Mouse (Mus musculus): ENCODE measurements around the gene Hist1h2bf.
"Not testable (repeated sequence)": the region's sequence is repeated elsewhere in the genome, so short reads cannot be mapped to it uniquely, and the experiment has no call there.

Hist1h2bf gene

DNA sequence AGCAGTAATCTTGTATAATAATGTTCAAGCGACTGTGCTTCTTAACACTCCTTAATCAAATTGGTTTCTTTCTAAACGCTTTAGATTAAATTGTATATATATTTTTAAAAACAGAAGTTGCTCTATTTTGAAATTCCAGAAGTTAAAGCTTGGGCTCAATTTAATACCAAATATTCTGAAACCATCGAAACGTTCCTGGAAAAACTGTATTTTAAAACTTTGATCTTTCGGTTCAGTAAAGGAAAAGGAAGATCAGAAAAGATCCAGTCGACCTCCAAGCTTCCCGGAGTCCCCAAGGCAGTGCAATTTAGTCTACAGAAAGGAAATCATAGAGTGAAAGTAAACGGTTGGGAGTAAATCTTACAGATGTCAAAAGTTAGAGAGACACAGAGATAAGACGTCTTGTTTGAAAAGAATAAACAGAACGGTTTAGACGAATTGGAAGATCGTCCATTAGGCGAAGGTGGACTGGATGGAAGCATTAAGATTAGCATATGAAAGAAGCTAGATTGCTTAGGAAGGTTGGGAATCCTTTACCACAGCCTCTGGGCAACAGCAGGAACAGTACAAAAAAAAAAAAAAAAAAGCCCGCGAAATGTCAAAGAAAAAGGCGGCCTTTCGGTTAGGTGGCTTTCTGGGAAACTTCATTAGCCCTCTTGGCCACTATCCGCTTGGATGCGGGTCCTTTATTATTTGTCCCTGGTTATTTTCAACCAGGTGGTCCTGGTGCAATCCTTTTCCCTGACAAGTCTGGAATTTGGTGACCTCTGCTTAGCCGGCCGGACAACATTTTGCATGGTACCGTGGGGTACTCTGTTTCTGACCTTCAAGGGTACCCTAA, 12.3 kb upstream of the Hist1h2bf start:
- DNase-seq = no peak

DNA sequence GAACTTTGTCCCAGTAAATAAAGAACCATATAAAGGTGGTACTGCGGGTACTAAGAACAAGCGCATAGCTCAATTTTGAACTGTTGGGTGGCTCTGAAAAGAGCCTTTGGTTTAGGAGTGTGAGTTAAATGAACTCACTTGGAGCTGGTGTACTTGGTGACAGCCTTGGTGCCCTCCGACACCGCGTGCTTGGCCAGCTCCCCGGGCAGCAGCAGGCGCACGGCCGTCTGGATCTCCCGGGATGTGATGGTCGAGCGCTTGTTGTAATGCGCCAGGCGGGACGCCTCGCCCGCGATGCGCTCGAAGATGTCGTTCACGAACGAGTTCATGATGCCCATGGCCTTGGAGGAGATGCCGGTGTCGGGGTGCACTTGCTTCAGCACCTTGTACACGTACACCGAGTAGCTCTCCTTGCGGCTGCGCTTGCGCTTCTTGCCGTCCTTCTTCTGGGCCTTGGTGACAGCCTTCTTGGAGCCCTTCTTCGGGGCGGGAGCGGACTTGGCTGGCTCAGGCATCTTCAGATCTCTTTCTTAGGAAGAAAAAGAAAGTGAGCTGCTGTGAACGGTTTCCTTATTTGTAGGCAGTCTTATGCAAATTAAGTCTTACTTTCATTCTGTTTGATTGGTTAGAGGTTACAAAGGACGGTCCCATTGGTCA, 11.6 kb upstream of the Hist1h2bf start:
- DNase-seq = peak; percentile 68

DNA sequence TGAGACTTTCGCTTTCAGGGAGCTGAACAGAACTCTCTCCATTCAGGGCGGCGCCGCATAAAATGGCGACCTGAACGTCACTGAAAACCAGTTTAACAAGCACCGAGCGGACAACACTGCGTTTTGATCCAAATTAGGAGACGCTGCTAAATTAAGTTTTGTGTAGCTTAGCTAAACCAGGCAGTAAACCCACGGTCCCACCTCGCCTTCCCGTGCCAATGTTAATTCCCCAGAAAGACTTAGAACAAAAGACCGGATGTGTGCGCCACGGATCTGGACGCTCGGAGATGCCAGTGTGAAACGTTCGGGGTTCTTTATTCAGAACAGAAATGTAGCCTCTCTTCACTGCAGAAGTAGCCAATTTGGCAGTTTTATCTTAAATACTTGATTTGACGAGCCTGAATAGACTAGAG, 11.0 kb upstream of the Hist1h2bf start:
- peak; percentile 81 for DNase-seq

DNA sequence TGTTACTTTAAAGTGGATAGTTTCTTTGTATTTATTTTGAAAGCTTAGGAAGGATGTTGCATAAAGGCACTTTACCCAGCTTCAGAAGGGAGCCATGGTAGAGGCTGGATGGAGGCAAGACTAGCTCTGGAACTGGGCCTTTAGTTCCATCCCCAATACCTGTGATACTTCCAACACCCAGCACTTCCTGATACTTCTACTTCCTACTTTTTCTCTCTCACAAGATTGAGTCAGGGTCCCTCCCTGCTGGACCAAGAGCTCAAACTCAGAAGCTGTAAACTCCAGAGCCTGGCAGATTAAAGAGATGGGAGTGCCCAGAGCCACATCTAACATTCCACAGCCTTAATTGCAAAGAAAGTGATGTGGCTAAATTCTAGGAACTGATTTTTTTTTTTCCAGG, 10.3 kb upstream of the Hist1h2bf start:
- DNase-seq = no peak

DNA sequence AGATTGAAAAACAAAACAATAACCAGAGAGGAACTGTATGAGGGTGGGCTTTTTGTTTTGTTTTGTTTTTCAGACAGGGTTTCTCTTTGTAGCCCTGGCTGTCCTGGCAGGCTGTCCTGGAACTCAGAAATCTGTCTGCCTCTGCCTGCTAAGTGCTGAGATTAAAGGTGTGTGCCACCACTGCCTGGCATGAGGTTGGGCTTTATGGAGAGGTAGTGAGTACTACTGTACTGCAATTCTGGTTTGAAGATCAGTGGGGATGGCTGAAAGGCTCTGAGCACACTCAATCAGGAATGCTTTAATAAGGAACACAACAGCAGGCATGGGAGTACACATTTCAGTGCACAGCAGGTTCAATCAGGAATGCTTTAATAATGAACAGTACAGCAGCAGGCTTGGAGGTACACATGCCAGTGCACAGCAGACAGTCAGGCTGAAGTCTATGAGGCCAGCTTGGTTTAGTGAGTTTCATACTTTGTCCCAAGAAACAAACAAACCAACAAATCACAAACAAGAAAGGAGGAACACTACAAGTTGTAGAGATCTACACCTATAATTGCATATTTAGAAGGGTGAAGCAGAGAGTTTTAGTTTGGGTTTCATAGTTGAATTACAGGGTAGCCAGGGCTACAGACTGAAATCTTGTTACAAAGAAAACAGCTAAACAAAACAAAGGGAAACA, 9.5 kb upstream of the Hist1h2bf start:
- no peak for DNase-seq

DNA sequence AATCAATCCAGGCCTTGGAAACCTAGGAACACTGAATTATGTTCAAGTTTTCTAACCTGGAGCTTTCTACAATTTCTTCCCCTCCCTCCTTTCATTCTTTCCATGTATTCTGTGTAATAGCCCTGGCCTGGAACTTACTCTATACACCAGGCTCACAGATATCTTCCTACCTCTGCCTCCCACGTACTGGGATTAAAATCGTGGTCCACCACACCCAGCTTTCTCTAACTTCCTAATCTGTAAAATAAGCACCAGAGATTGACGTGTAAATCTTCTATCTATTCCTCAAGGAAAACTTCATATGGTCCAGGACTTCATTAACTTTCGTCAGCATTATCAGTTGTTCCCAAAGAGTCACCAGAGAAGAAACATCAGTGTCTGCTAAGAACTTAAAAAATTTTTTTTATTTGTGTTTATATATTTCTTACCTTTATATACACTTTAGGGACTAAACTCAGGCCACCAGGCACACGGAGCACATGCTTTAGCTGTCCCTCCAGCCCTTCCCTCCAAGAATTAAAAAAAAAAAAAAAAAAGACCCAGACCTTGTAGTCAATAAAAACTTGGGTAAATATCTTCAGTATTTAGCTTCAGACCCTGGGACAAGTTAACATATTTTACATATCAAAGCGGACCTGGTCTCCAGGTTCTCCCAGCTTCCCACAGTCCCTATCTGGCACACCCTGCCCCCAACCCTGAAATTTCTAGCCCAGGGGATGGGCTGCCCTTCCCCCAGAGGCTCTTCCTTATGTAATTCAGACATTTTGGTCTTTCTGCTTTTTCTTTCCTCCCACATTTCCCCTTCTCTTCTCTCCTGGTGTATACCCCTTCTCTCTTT, 8.4 kb upstream of the Hist1h2bf start:
- no peak for DNase-seq

DNA sequence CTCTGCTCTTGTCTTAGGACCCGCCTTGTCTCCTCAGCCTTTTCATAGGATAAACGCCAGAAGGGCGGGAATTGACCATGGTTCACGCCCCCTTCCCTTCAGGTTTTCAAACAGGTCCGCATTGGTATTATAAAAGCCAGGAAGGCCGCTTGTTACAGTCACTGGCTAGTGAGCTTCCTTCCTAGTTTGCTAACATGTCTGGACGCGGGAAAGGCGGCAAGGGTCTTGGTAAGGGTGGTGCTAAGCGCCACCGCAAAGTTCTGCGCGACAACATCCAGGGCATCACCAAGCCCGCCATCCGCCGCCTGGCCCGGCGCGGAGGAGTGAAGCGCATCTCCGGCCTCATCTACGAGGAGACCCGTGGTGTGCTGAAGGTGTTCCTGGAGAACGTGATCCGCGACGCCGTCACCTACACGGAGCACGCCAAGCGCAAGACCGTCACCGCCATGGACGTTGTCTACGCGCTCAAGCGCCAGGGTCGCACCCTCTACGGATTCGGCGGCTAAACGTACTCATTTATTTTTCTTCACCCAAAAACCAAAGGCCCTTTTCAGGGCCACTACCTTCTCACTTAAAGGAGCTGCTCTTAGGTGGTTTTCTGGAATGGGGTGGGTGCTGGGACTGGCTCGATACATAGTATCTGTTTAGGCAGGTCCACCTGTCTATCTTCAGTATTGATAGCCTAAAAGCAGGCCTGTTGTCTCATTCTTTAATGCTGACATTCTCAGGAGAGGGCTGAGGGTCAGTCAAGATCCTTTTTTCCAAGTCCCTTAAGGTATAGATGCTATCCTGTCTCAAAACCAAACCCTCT, 7.6 kb upstream of the Hist1h2bf start, which contains the start of gene Hist1h4d:
Hist1h4d (plus strand) TSS at position 191 of the 811 bp plus-strand sequence.
- peak; percentile 94 for DNase-seq

DNA sequence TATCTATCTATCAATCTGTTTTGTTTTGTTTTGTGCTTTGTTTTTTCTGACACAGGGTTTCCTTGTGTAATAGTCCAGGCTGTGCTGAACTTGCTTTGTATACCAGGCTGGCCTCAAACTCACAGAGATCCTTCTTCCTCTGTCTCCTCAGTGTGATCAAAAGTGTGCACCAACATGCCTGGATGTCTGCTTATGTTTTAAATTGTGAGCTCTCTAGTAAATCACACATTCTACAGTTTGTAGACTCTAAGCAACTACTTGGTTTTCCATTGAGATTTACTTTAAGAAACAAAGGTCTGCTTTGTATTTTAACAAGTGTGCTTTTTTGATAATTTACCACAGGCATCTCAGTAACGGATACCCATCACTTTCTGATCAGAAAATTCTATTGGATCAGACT, 3.8 kb upstream of the Hist1h2bf start:
- DNase-seq = no peak

DNA sequence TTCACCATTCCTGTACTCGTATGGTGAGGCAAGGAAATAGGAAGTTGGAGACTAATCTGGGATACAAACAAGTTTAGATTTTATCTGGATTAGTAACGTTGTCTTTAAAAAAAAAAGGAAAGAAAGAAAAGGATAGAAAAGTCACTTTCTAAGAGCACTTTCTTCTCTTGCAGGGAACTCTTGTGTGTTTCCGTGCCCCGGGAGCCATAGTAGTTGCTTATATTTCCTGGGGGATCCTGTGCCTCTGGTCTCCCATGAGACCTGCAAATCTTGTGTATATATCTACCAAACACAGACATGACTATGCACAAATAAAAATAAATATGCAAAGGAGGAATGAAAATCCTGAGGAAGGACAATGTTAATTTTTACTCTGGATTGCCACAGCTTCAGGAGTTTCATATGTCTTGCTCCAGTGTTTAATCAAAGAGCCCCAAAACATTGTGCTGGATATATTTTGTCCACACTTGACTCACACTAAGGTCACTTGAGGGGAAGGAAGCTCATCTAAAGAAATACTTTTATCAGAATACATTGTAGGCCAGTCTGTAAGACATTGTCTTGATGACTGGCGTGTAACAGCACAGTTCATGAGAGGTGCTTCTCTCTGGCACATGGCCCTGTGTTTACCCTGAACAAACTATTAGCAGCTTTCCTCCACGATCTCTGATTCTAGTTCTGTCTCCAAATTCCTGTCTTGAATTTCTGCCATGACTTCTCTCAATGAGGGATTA, 3.1 kb upstream of the Hist1h2bf start:
- DNase-seq = no peak

DNA sequence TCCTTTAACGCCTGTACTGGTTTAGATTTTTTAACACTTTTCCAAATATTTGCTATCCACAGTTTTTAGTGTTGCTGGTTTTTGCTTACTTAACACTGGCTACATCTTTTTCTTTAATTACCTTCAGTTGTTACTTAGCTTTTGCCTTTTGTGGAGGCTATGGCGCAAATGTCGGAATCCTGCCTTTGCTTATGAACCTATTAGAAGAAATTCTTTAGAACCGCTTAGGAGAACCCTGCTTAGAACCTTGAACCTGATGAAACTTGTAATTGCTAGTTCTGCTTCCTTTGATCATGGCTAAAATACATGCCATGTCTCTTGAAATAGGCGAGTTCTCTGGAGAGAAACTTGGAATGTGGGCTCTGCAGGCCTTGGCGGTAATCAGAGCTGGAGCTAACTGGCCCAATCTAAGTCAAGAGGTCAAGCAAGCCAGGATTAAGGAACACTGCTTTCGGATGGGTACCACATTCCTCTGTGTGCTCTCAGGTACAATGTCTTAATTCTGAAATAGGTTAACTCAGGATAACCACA, 2.4 kb upstream of the Hist1h2bf start:
- DNase-seq = no peak

DNA sequence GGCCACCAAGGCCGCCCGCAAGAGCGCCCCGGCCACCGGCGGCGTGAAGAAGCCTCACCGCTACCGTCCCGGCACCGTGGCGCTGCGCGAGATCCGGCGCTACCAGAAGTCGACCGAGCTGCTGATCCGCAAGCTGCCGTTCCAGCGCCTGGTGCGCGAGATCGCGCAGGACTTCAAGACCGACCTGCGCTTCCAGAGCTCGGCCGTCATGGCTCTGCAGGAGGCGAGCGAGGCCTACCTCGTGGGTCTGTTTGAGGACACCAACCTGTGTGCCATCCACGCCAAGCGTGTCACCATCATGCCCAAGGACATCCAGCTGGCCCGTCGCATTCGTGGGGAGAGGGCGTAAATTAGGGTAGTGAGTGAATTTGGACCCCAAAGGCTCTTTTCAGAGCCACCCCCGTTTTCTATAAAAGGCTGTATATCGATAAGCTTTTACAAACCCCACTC, 1.9 kb upstream of the Hist1h2bf start:
- DNase-seq = not testable (repeated sequence)

DNA sequence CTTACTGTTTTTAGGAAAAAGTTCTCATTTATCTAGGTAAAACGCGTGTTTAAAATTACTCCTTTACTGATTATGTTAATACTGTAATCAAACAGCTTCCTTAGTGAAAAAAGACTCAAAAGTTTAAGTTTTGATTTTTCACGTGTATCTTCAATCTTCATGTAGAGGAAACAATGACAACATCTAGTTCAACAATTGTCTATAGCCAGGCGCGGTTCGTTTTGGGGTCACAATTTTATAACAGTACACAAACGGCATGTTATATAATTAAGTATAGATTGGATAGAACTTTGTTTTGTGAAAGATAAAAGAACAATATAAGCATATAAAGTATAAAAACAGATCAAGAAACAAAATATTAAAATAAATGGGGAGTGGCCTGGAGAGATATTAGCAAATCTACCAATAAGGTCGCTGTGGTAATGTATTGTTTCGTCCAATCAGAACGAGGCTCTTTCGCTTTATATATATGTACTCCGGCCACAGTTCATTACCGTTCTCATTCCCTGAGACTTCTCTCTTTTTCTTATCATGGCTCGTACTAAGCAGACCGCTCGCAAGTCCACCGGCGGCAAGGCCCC, 1.4 kb upstream of the Hist1h2bf start, which contains the start of gene Hist1h3d:
Hist1h3d (plus strand) TSS at position 493 of the 581 bp plus-strand sequence.
- no peak for DNase-seq

DNA sequence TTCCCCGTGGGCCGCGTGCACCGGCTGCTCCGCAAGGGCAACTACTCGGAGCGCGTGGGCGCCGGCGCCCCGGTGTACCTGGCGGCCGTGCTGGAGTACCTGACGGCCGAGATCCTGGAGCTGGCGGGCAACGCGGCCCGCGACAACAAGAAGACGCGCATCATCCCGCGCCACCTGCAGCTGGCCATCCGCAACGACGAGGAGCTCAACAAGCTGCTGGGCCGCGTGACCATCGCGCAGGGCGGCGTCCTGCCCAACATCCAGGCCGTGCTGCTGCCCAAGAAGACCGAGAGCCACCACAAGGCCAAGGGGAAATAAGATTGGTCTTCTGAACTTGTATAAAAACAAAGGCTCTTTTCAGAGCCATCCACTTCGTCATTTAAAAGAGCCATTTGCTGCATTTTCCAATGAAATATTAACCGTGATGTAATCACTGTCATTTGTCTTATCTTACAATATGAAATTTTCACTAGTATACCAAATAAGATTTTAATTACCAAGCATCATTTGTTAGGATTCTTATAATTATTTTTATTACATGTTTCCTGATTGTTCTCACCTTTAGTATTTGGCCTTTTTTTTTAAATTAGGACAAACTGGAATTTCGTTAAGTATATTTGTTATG, 662 bp upstream of the Hist1h2bf start:
- DNase-seq = not testable (repeated sequence)

DNA sequence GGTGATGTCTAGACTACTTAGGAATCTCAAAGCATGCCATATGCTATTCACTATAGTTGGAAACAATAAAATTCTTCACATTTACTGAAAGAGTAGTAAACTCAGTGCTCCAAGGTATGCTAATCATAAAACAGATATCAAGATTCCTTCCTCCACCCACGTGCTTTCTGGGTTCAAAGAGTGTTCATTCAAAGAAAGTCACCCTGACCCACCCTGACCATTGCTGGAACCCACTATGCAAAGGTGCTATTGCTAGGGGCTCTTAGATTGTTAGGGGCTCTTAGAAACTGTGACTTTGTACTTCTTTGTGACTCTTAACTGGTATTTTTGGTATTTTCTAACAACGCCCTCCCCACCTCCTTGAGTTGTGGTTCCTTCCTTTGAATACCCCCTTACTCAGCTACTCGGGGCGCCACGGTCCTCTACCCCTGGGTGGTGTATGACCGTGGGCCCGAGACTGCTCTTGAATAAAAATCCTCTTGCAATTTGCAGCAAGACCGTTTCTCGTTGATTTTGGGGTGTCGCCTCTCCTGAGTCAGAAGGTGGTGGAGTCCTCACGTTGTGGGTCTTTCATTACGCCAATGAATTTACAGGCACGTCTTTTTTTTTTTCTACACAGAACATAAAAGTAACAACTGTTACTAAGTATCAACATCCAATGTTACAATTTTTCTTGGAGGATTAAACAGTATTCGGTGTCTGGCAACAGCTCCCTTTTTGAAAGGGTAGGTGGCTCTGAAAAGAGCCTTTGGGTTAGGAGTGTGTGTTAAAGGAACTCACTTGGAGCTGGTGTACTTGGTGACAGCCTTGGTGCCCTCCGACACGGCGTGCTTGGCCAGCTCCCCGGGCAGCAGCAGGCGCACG, 730 bp downstream of the Hist1h2bf start:
- not testable (repeated sequence) for DNase-seq

DNA sequence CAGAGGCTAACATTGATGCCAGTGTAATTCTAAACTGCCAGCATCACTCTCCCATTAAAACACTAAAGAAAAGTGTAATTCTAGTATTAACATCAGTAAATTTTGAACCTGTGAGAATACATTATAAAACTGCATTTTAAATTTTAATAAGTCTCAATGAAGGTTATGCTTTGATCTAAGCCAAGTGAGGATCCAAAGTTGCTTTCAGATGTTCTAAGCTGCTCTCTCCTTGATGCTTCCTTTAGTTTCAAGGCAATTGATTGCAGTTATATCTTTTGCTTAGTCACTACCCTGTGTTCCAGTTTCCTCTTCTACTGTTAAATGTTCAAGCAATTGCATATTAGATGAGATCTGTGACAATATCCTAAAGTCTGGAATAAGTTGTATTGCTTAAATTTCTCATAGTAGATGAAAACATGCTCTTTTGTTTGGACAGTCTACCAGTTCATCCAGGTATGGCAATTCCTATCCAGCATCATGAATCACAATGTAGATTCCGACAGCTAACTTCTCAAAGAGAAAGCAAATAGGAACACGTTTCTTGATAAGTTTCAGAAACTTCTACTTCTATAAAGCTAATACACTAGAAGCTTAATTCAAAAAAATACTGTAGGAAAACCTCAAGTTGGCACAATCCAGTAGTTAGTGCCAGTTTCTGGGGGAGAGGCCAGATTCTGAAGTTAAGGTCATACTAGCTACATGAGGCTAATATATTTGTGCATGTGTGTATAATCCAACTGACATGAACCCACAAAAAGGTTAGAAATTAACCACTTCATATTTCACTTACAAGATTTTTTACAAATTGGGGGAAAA, 1.6 kb downstream of the Hist1h2bf start:
- no peak for DNase-seq

DNA sequence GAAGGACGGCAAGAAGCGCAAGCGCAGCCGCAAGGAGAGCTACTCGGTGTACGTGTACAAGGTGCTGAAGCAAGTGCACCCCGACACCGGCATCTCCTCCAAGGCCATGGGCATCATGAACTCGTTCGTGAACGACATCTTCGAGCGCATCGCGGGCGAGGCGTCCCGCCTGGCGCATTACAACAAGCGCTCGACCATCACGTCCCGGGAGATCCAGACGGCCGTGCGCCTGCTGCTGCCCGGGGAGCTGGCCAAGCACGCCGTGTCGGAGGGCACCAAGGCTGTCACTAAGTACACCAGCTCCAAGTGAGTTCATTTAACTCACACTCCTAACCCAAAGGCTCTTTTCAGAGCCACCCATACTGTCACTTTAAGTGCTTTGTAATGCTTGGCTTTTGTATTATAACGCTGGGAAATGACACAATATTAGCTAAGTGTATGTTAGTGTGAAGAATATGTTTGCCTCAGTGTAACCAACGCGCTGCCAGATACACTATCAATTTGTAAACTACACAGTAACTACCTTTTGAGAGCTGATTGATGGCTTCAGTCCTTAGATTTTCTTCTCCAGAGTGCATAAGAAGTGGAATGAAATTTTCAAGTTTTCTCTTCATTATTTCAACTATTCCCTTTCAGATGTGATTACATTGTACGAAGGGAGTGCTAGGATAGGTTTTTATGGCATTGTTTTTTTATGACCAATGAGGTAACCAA, 2.3 kb downstream of the Hist1h2bf start:
- DNase-seq = not testable (repeated sequence)

DNA sequence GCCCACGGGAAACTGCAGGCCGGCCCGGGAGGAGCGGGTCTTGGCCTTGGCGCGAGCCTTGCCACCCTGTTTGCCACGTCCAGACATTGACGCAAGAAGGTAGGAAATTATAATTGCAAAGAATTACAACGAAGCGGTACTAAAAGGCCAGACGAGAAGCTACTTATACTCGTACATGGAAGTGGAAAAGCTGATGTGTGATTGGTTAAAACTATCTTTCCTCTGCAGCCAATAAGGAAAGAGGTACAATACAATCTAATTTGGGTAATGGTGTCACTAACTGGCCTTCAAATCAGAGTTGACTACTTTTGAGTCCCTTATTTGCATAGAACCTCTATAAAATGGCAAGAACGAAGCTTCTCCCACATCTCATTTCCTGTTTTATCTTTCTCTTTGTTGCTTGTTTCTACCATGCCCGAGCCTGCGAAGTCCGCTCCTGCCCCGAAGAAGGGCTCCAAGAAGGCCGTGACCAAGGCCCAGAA, 2.9 kb downstream of the Hist1h2bf start, which contains the start of the genes Hist1h2ae and Hist1h2bg:
Hist1h2ae (minus strand) TSS at position 199 of the 482 bp plus-strand sequence.
Hist1h2bg (plus strand) TSS at position 375 of the 482 bp plus-strand sequence.
- DNase-seq = peak; percentile 69
